Mouse (Mus musculus) cerebellum, adult 9-10 months (tissue): ENCODE results near the gene Npas3.

Experiments used
- DNase-seq: peaks from one replicate; pipeline ENCODE4 v3.0.0; 2022

Gene Npas3

GRCm38 (mm10) chr12:53719896-53720295, 471.4 kb downstream of the Npas3 start:
- peak; percentile 3 for DNase-seq

- DNase-seq = no peak
Observed at GRCm38 (mm10) chr12:53722156-53722555, 473.7 kb downstream of the Npas3 start.

GRCm38 (mm10) chr12:53722718-53723698, 474.5 kb downstream of the Npas3 start:
- no peak for DNase-seq

- DNase-seq = no peak
Observed at GRCm38 (mm10) chr12:53729275-53729674, 480.8 kb downstream of the Npas3 start.

GRCm38 (mm10) chr12:53738549-53739292, 490.2 kb downstream of the Npas3 start:
- DNase-seq = no peak

- no peak for DNase-seq
Observed at GRCm38 (mm10) chr12:53746653-53747052, 498.2 kb downstream of the Npas3 start.

GRCm38 (mm10) chr12:53749375-53749774, 500.9 kb downstream of the Npas3 start:
- peak; percentile 13 for DNase-seq

- no peak for DNase-seq
Observed at GRCm38 (mm10) chr12:53752281-53753072, 504.0 kb downstream of the Npas3 start.

GRCm38 (mm10) chr12:53753368-53753937, 505.0 kb downstream of the Npas3 start:
- DNase-seq = no peak

GRCm38 (mm10) chr12:53754236-53754635, 505.8 kb downstream of the Npas3 start:
- no peak for DNase-seq

GRCm38 (mm10) chr12:53757631-53758030, 509.2 kb downstream of the Npas3 start:
- no peak for DNase-seq

- DNase-seq = no peak
Observed at GRCm38 (mm10) chr12:53758356-53758755, 509.9 kb downstream of the Npas3 start.

GRCm38 (mm10) chr12:53764143-53764542, 515.7 kb downstream of the Npas3 start:
- DNase-seq = no peak

GRCm38 (mm10) chr12:53768392-53768791, 519.9 kb downstream of the Npas3 start:
- DNase-seq = no peak

GRCm38 (mm10) chr12:53771394-53771936, 523.0 kb downstream of the Npas3 start:
- no peak for DNase-seq

GRCm38 (mm10) chr12:53781850-53782552, 533.5 kb downstream of the Npas3 start:
- DNase-seq = no peak

- no peak for DNase-seq
Observed at GRCm38 (mm10) chr12:53789501-53789900, 541.0 kb downstream of the Npas3 start.

GRCm38 (mm10) chr12:53794718-53795400, 546.4 kb downstream of the Npas3 start:
- no peak for DNase-seq

- no peak for DNase-seq
Observed at GRCm38 (mm10) chr12:53801831-53802230, 553.4 kb downstream of the Npas3 start.

- DNase-seq = no peak
Observed at GRCm38 (mm10) chr12:53802381-53802780, 553.9 kb downstream of the Npas3 start.

- DNase-seq = no peak
Observed at GRCm38 (mm10) chr12:53810081-53810480, 561.6 kb downstream of the Npas3 start.
